Mouse (Mus musculus) cerebellum, postnatal 25 days (tissue): ENCODE measurements around the gene Tnfrsf1a.

Source experiments
- DNase-seq, 2 experiments: peaks; one replicate each; pipeline ENCODE4 v3.0.0; 2021; ENCODE audit warnings: mixed read lengths in 2 of 2

The Tnfrsf1a gene

DNA sequence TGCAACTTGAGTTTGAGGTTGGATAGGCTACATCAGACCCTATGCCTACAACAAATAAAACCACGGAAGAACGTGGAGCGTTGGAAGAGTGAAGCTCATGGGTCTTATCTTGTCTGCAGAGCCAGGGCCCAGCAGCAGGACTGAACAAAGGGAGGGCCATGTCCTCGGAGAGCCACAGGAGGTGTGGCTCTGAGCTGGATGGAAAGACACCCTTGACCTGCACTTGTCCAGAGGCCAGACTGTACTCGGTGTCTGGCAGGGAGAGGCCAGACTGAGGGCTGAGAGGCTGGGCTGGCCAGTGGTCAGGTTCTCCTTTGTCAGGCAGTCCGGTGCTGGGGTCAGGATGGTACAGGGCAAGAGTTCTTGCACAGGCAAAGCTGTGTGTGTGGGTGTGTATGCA, 23.8 kb upstream of the Tnfrsf1a start:
- no peak for DNase-seq

DNA sequence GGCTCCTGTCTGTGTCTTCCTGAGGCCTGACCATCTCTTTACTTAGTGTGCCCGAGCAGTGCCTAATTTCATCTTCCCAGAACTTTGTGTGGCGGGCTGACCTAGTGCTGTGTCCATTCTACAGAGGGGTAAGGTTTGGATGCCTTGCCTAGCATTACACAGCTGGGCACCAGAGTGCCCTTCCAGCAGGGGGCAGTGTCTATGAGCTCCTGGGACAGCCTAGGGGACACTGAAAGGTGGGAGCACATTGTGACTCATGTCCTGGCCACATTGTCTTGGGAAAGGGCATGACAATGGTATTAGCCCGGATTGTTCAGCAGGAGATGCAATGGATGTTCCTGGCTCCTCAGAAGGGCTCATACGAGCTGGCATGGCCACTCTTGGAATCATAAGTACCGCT, 20.9 kb upstream of the Tnfrsf1a start:
- DNase-seq = no peak

DNA sequence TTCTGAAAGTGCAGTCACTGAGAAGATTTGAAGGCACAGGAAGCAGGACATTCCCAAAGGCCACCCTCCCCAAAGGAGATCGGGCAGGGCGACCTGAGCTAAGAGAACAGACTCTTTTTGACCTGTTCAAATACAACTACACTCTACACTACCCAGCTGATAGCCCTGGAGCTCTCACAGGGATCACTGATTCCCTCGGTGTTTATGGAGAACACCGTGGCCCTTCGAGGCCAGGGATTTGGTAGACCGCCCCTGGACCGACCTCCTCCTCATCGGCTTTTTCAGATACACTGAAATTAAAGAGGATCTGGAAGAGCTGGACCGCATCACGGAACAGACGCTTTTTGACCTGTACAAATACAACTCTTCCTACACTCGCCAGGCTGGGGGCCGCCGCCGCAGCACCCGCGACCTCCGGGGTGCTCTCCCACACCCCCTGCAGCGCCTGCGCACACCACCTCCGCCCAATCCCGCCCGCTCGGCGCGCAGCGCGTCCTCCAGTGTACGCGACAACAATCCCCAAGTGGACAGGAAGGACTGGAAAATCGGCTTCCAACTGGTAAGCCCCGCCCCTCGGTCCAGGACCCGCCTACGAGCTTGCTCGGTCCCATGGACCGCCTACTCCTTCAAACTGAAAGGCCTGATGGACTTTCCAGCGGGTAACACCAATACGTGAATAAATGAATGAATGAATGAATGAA, 18.4 kb upstream of the Tnfrsf1a start:
- DNase-seq = peak; percentile 51 to 72

DNA sequence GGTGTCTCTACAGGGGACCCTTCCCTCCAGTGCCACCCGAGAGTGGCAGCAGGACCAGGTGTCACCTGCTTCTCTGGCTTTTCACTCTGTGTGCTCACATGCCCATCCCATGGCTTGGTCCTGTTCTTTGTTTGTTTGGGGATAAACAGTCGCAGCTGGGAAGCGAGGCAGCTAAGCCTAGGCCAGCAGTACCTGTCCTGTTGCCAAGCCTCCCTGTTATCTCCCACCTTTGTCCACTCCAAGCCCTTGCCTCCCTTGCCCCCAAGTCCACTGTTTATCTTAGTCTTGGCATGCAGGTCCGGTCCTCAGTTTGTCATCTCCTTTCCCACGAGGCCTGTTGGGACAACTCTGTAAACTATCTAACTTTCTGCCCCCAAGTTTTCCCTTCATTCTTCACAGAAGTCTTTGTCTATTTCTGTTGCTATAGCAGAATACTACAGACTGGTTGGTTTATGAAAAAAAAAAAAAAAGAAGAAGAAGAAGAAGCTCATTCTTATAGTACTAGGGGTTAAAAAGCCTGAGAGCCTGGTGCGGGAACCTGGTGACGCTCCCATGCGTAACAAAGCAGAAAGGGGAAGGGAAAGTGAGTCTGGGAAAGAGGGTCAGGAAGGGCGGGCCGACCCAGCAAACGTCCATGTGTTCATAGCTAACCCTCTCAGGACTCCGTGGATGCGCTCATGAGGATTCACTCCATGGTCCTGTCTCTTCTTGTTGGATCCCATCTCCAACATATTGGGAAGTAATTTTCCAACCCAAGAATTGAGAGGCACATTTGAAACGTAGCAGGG, 15.9 kb upstream of the Tnfrsf1a start:
- DNase-seq = no peak

DNA sequence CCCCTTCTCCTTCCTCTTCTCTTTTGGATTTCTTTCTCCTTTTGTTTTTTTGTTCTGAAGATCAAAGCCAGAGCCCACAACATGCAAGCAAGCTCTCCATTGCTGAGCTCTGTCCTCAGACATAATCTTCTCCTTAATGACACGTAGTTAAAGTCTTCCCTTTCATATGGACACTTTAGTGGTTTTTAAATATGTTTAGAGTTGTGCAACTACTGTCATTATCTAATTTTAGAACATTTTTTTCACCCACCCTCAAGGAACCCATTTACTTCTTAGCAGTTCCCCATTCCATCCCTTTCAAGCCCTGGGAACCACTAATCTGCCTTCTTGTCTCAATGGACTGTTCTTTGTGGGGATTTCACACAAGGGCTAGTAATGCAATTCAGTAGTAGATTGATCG, 14.8 kb upstream of the Tnfrsf1a start:
- DNase-seq = no peak

DNA sequence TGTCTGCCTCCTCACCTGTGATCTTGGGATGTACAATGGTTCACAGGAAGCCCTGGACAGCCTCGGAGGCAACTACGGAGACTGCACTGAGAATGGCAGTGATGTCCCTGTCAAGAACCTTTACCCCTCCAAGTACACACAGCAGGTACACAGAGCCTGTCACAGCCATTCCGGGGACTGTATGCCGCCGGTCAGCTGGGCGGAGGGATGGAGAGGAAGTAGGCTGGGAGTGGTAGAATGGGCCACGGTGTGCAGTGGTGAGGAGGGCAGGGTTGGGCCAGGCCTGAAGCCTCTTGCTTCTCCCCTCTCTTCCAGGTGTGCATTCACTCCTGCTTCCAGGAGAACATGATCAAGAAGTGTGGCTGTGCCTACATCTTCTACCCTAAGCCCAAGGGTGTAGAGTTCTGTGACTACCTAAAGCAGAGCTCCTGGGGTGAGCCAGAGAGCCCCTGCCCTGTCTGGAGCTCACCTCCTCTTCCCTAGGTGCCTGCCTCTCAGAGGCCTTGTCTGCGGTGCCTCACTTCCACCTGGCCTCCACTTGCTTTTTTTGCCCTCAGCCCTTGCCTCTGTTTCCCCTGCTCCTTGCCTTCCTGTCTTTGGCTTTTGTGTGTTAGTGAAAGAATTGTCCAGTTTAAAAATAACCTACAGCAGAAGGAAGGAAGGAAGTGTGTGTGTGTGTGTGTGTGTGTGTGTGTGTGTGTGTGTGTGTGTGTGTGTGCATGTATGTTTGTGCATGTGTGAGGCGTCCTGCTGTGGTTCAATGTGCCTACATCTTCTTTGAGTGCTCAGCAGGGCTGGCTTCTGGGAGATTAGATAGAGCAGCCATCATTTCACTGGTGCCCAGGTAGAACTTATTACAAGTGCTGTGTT, 10.1 kb upstream of the Tnfrsf1a start:
- no peak for DNase-seq

DNA sequence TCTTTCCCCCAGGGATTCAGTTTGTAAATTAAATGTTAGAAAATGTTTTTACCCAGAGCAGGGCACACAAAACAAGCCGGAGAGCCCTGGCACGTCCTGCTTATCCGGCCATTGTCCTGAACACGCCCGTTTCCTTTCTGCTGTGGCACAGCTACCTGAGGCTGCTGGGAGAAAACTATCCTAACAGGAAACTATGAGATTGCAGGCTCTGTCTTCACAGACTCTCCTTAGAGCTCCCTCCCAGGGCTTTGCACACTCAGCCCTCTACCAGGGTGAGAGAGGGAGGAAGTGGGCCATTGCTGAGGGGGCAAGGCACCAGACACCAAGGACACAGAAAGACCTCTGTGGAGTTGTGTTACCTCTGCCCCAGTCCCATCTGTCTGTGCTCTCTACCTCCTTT, 8.9 kb upstream of the Tnfrsf1a start:
- no peak for DNase-seq

DNA sequence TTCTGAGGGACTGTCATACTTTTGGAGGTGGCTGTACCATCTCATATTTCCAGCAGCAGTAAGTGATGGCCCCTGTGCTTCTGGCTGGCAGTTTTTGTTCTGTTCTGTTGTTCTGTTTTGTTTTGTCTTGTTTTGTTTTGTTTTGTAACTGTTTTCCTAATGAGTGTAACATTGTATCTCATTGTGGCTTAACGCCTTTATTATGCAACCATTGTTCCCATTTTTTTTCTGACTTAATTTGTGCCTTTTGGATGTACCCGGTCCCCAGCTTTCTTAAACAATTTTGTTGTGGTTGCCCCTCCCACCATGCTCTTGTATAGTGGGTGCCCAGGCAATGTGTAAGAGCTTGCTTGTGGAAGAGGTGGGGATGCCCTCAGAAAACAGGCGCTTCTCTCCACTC, 7.0 kb upstream of the Tnfrsf1a start:
- DNase-seq = no peak

DNA sequence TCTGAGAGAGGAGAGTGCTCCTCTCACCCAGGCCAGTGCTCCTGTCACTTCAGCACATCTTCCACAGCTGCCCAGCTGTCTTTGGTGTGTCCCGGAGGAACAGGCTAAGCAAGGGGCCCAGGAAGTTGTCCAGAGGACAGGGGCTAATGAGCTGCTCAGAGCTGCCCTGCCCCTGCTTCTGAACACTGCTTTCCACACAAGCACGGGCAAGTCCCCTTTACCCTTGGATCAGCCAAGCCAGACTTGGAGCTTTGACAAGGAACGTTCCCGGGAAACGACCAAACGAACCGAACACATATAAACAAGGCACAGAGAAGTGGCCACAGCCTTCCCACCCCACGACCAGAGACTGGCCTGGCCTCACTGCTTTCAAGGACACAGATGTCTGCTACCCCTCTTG, 5.1 kb upstream of the Tnfrsf1a start:
- no peak for DNase-seq

DNA sequence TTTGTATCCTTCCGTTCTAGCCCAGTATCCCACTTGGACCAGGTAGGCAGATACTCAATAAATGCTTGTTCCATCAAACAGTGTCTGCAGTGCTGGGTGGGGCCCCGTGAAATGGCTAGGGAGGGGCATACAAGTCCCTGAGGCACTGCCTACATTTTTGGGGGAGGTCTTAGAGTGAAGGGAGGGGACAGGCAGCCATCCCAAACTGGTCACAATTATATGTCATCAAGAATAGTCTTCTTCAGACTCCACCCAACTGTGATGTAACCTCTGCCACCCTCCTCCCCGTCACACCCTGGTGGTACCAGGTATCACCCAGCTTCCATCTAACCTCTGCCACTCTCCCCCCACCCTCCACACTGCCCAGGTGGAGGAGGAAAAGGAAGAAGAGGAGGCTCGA, 4.3 kb upstream of the Tnfrsf1a start:
- DNase-seq = no peak

DNA sequence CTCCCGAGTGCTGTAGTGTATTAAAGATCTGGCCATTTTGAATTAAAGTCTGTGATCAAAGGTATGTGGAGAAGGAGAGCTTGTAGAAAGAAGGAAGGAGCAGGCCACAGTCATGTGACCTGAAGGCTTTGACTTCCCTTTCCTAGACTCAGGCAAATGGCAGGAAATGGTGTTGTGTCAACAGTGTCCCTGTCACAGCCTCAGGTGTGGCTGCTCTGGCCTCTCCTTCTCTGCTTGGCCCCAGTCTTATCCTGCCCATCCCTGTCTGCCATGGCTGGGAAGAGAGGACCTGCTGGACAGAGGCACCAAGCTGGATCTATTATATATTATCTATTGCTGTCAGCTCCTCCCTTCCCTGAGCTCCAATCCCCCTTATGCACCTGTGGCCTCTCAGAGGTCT, 3.5 kb upstream of the Tnfrsf1a start:
- DNase-seq = no peak

DNA sequence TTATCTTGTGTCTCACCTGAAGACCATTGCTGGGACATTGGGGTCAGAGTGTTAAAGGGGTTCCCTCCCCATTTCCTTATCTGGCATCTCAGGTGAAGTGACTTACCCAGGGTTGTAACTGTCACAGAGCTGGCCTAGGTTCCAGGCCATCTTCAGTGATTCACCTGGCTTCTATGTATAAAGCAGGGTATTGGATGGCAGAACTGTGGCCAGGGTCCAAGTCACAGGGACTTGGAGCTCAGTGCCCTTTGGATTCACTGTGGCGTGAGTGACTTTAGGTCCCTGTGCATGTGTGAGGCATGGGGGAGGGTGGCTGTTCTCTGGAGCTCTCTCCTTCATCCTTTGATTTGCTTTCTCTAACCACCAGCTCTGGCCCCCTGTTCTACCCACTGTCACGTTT, 3.1 kb upstream of the Tnfrsf1a start:
- no peak for DNase-seq

DNA sequence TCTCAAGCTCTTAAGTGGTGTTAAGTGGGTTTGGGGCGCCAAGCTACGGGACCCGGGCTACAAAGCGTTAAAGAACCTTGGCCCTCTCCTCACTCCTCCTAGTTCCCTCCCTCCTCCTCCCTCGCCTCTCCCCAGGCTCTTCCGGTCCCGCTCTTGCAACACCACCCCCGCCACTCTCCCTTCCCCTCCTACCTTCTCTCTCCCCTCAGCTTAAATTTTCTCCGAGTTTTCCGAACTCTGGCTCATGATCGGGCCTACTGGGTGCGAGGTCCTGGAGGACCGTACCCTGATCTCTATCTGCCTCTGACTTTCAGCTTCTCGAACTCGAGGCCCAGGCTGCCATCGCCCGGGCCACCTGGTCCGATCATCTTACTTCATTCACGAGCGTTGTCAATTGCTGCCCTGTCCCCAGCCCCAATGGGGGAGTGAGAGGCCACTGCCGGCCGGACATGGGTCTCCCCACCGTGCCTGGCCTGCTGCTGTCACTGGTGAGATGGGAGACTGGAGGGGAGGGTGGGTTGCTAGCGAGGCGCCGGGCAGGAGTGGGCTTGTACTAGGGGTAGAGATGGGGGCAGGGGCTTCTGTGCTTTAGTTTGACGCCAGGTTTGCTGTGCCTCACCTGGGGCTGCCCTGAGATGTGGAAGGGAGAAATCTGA, 541 bp downstream of the Tnfrsf1a start:
- no peak for DNase-seq

DNA sequence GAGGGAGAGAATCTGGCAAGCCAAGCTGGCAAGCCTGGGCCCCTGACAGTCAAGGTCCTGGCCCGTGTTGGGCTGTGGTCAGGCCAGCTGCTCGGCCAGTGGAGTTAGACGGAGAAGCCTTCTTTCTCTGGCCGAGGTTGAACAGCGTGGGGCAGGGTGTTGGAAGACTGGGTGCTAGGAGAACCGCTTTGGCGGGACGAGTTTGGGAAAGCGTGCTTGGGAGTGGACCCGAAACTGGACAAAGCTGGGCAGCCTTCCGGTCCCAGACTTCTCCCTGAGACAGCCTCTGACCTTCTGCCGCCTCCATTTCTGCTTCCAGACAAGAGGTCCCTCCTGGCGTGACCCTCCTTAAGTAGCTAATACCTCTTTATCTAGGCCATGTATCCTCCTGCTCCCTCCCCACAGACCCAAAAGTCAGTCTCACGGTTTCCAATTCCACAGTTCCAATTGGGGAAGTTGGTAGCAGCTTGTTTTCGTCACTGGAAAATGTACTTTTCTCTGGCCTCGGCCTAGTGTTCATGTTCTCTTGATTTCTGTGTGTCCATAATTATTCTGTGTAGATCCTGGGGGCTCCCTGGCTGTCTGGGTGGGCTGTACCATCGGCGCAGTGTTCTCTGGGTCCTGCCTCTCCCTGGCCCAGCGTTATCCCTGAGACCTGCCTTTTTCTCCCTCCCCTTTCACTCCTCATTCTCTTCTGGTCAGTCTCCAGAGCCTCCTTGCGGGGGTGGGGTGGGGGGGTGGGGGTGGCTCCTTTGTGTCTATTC, 1.3 kb downstream of the Tnfrsf1a start:
- DNase-seq = peak in 1 of 2 experiments; percentile 23

DNA sequence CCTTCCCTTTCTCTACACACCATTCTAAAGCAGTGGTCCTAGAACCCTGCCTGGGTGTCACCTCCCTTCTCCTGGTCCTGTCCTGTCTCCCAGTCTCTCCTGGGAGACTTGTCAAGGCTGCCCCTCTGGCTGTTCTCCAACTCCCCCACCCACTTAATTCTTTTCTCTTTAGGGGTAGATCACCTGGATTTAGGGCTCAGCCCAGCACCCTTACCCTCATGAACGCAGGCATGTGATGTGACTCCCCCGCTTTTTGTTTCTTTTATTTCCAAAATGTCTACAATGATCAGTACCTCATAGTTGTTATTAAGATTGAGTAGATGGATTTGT, 1.8 kb downstream of the Tnfrsf1a start:
- no peak for DNase-seq

DNA sequence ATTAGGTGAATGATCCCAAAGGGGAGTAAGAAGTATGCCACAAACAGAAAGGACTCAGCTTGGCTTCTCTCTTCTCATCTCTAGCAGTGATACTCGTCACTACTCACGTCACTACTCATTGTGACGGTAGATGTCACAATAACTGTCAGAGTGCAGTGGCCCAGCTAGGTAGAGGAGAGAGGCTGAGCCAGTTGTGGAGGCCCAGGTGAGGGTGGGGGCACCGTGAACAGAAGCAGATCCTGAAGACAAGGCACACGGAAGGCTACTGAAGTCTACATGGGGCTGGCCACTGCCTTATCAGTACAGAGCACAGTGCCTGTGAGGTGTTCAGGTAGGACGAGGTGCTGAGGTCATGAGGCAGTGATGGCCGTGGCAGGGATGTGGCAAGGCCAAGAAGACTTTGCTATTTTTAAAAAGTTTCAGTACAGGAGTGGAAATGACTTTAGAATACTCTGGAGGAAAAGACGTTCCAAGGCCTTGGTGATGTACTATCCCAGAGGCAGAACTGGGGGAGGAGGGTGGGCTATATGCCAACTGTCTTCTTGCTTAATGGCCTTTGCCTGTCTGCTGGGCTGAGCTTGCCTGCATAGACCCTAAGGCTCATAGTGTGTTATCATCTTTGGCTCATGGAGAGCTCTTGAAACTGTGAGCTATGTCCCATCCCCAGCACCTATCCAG, 2.3 kb downstream of the Tnfrsf1a start:
- no peak for DNase-seq

DNA sequence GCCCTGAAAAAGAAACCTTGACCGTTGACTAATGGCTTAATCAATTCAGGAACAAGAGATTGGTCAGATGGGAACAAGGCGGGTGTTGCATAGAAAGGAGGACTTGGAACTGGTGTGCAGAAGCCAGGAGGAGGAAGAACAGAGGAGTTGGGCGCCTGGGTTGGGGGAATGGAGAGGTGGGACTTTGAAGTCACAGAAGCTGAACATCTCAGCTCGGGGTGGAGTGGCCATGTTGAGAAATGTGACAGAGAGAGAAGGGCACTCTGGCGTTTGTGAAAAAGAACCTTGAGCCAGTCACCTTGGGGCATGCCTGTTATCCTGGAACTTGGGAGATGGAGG, 2.9 kb downstream of the Tnfrsf1a start:
- no peak for DNase-seq

DNA sequence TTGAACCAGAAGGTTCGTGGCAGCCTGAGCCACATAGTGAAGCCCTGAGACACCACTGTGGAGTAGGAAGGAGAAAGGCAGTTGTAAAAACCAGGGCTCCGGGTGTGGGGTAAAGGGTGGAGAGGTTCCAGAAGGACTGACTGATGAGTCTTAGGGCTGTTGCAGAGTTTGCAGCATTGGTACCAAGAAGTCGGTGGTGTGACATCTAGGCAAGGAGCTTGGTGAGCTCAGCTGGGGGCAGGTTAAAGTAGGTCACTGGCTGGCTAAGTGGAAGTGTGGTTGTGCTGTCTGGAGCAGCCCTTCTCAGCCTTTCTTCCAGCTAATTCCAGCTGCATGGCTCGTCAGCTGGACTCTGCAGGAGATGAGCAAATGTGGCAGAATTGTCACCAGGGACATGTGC, 3.6 kb downstream of the Tnfrsf1a start:
- DNase-seq = no peak

DNA sequence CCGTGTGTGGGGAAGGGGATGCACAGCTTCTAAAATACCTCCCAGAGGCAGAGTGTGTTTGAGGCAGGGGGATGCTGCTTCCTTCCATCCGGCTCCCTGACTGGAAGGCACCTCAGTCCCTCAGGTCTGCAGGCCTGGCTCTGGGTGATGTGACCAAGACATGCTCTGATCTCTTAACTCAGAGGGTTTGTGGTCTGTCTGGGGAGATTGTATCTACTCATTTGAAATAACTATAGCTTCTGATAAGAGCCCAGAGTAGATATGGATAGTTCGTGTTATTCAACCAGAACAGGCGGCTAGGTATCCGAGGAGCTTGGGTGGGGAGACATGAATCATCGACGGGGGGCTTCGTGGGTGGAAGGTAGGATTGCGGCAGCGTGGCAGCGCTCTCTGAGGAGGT, 4.1 kb downstream of the Tnfrsf1a start:
- DNase-seq = no peak

DNA sequence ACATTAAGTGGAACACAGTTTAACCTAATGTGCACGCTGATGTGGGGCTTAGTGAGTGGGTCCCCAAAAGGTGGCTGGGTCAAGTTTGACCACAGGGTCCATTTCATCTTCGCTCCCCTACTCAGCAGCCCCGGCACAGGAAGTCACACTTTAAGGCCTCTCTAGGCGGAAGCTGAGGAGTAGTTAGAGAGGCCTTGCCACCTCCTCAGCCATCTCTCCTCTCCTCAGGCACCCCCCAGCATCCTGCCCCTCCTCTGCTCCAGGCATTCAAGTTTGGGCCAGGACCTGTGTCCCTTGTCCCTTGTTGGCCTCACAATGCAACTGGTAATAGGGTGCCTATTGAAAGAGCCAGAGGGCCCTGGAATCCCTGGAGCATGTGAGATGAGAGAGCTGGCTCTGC, 4.5 kb downstream of the Tnfrsf1a start:
- DNase-seq = no peak

DNA sequence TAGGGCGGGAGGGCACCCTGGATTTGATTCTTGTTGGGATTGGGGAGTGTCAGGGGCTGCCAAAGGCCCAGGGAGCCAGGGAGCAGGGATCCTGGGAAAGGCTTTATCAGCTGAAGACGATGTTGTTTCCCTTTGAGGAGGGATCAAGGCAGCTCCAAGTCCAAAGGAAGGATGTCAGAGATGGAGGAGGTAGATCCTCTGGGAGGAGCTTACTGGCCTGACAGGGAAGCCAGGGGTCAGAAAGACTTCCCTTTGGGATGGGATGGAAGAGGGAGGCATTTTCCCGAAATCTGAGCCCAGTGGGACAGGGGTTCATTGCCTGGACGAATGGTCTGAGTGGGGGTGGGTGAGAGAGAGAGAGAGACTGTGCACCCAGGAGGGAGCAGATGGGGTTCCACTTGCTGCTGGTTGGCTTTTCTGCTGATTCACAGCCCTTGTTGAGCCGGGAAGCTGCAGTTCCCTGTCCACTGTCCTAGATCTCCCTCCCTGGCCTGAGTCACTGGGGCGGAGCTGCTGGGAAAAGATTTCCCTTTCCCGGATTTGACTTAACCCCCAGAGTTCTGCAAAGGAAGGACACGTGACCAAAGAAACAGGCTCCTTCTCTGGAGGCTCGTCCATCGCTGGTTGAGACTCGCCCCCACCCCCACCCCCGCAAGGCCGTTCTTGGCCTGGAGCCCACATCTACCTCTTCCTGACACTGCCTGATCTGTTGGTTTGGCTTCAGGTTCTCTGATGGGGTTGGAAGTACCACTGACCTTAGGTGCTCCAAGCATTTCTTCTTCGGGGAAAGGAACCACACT, 5.4 kb downstream of the Tnfrsf1a start:
- DNase-seq = peak; percentile 17 to 21
